Mouse (Mus musculus) myocyte (in vitro differentiated cells): ENCODE results near the gene Ptbp3.

Source experiments
- CEBPB ChIP-seq: IDR thresholded peaks from 2 replicates; pipeline ENCODE4 v1.6.1; 2011; ENCODE audit warnings: mild to moderate bottlenecking, moderate library complexity; ENCODE audit not compliant: poor library complexity, insufficient read depth, severe bottlenecking
- MAX ChIP-seq: IDR thresholded peaks from one replicate; pipeline ENCODE4 v1.6.1; 2011; ENCODE audit warnings: low read depth, mild to moderate bottlenecking, control low read depth
- POLR2A ChIP-seq: IDR thresholded peaks from one replicate; pipeline ENCODE4 v1.6.1; 2011; ENCODE audit warnings: low read depth, mild to moderate bottlenecking, control low read depth, moderate library complexity; ENCODE audit not compliant: insufficient read length
- TCF12 ChIP-seq: IDR thresholded peaks from one replicate; pipeline ENCODE4 v1.6.1; 2011; ENCODE audit warnings: mild to moderate bottlenecking, control low read depth; ENCODE audit not compliant: poor library complexity, insufficient read depth, severe bottlenecking

- no peak for TF ChIP-seq CEBPB
- TF ChIP-seq POLR2A: no peak
- no peak for TF ChIP-seq MAX
- TF ChIP-seq TCF12: no peak
These were observed 43.7 kb downstream of the Ptbp3 start for GRCm38 (mm10) chr4:59505481-59505880.
